Mouse (Mus musculus) left cerebral cortex, adult 2 months (tissue): ENCODE results near the gene Axin2. TPM values are rescaled to one million over a fixed set of nuclear protein-coding genes. Genes with fewer than 3 reads are reported as not detected.

ENCODE experiments used
- DNase-seq, 2 experiments: peaks; one replicate each; pipeline ENCODE4 v3.0.0; 2021 to 2022; ENCODE audit warnings: low spot score in 2 of 2, mixed read lengths in 1 of 2; ENCODE audit errors: extremely low spot score in 1 of 2
- H3K27ac ChIP-seq: fragments of 200-600 bp; 2 replicates; pipeline ENCODE4 v1.8.1; 2022
- H3K4me3 ChIP-seq: fragments of 200-600 bp; 2 replicates; pipeline ENCODE4 v1.8.1; 2022
- CTCF ChIP-seq: fragments of 200-600 bp; IDR thresholded peaks from 2 replicates; pipeline ENCODE4 v1.8.1; 2022; ENCODE audit warnings: antibody characterized with exemption, mild to moderate bottlenecking, moderate library complexity
- intact Hi-C: fragments of 180-260 bp; cut with DNase I; formaldehyde crosslinking; loops from one replicate; pipeline ENCODE4 v1.15.1; 2025
- total RNA-seq, 2 experiments: library from RNA; stranded (reverse); gene quantifications; 2 replicates each; pipeline ENCODE4 v1.2.3; 2021

Gene Axin2
- total RNA-seq, 2 experiments from 2014 or later = 34.0 to 38.7 TPM

GRCm38 (mm10) chr11:108985836-108986235 is 65.7 kb downstream of the Axin2 start:
- Histone ChIP-seq H3K27ac (no peak overlapping the region), H3K4me3 (no peak overlapping the region)
- no peak for TF ChIP-seq CTCF
- intact Hi-C loops = no loop called here
- DNase-seq = no peak

- TF ChIP-seq CTCF = no peak
- intact Hi-C loops = no loop called here
- no peak for DNase-seq
- Histone ChIP-seq H3K27ac (no peak overlapping the region), H3K4me3 (no peak overlapping the region)
These were observed 67.1 kb downstream of the Axin2 start for GRCm38 (mm10) chr11:108987226-108987625.

- no peak overlapping the region for H3K27ac ChIP-seq
- no peak for DNase-seq
- intact Hi-C loops = no loop called here
These were observed 67.6 kb downstream of the Axin2 start for GRCm38 (mm10) chr11:108987705-108988104.

GRCm38 (mm10) chr11:108988258-108988657 is 68.1 kb downstream of the Axin2 start:
- DNase-seq = no peak
- no peak for TF ChIP-seq CTCF
- intact Hi-C loops = no loop called here
- Histone ChIP-seq H3K4me3 (no peak overlapping the region), H3K27ac (no peak overlapping the region)

More at GRCm38 (mm10) chr11:108987705-108988104, 67.6 kb downstream of the Axin2 start:
- no peak overlapping the region for H3K4me3 ChIP-seq
- TF ChIP-seq CTCF = no peak

- no peak overlapping the region for H3K4me3 ChIP-seq
- no peak for TF ChIP-seq CTCF
- intact Hi-C loops = no loop called here
- no peak for DNase-seq
- H3K27ac ChIP-seq = no peak overlapping the region
These were observed 69.8 kb downstream of the Axin2 start for GRCm38 (mm10) chr11:108989940-108990339.

GRCm38 (mm10) chr11:108993414-108993813 is 73.3 kb downstream of the Axin2 start:
- Histone ChIP-seq H3K4me3 (no peak overlapping the region), H3K27ac (no peak overlapping the region)
- no peak for TF ChIP-seq CTCF
- DNase-seq = no peak
- intact Hi-C loops = no loop called here

- peak; percentile 24 to 25 for DNase-seq
- Histone ChIP-seq H3K27ac (peak overlapping the region; percentile 93), H3K4me3 (no peak overlapping the region)
- intact Hi-C loops = loop anchor here (5.0 kb wide), 2 partner anchors 53 to 82 kb away; no protein-coding TSS in a partner anchor
- no peak for TF ChIP-seq CTCF
These were observed 75.2 kb downstream of the Axin2 start for GRCm38 (mm10) chr11:108995196-108995989.

- no peak for TF ChIP-seq CTCF
- DNase-seq = no peak
- Histone ChIP-seq H3K27ac (peak overlapping the region; percentile 93), H3K4me3 (no peak overlapping the region)
- intact Hi-C loops = loop anchor here (2.0 to 5.0 kb wide), 3 partner anchors 35 to 81 kb away; no protein-coding TSS in a partner anchor
These were observed 75.9 kb downstream of the Axin2 start for GRCm38 (mm10) chr11:108995990-108996533.

- TF ChIP-seq CTCF = no peak
- intact Hi-C loops = loop anchor here (2.0 to 5.0 kb wide), 3 partner anchors 33 to 79 kb away; no protein-coding TSS in a partner anchor
These were observed 77.7 kb downstream of the Axin2 start for GRCm38 (mm10) chr11:108997816-108998215.

More at GRCm38 (mm10) chr11:108997816-108998215, 77.7 kb downstream of the Axin2 start:
- no peak for DNase-seq
- Histone ChIP-seq H3K4me3 (no peak overlapping the region), H3K27ac (no peak overlapping the region)

Other genes starting within 250 kb of the Axin2 start
- not detected for gene E030025P04Rik, start 224.0 kb downstream of the Axin2 start, total RNA-seq